26 mouse cellular contexts compared by ENCODE assay signal in the genomic region with DNA sequence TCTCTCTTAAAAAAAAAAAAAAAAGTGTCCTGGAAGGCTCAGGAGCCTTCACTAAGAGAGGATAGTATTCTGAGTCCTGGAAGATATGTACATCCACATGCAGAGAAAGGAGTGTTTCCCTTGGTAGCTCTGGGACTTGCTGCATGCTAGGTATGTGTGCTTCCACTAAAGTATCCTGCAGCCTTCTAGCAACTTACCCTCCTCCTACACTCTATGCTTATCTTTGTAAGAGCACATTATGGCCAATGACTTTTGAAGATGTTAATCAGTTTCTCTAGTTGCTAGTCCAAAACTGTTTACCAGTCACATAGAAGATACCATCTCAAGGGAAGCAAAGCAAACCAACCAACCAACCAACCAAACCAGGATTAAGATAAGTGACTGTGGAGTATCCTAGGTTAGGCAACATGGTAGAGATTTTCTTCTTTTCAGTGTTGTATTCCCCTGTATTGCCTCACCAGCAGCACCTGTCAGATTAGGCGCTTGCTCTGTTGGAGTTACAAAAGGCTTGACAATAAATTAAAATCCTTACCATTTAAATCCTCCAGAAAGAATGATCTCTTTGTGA. TPM values are rescaled to one million over a fixed set of nuclear protein-coding genes. Genes with fewer than 3 reads are reported as not detected.
"Had no signal": no experiment of that assay in that cellular context is flagged by ENCODE, and none has a peak within 500 bp of the region (broad histone marks: within the 10 kb centered on the region; RNA-seq: fewer than 3 reads in every experiment).

No protein-coding gene starts in this region.

- DNase-seq: kidney, adult 8-10 months; kidney, postnatal 10 days; kidney, postnatal 4 days; lung, embryonic 14.5 days; midbrain, embryonic 14.5 days; thymus, adult 18-20 months; thymus, postnatal 36 days had no signal

- ATAC-seq: intestine, postnatal 0 days; lung, postnatal 0 days had no signal

- H3K4me2 ChIP-seq: kidney, embryonic 15.5 days; limb, embryonic 13.5 days; lung, embryonic 14.5 days; midbrain, embryonic 11.5 days had no signal

- H3K27ac ChIP-seq: kidney, embryonic 15.5 days; limb, embryonic 10.5 days; limb, embryonic 13.5 days; macrophage had no signal

- H3K9ac ChIP-seq: kidney, embryonic 15.5 days; limb, embryonic 13.5 days; lung, embryonic 14.5 days had no signal

- H3K4me3 ChIP-seq: kidney, embryonic 15.5 days; limb, embryonic 10.5 days; limb, embryonic 13.5 days; megakaryocyte, embryonic 14.5 days had no signal

- H3K9me3 ChIP-seq: kidney, embryonic 15.5 days; limb, embryonic 10.5 days; limb, embryonic 13.5 days; megakaryocyte, embryonic 14.5 days had no signal

- H3K27me3 ChIP-seq: kidney, embryonic 15.5 days; limb, embryonic 13.5 days; megakaryocyte, embryonic 14.5 days had no signal

RNA-seq across cellular contexts. Expression of gene Gm43191, which starts 24.7 kb away (rescaled TPM):
- total RNA-seq: layer of hippocampus, adult 18-20 months; left cerebral cortex, postnatal 25 days; liver, adult 2 months; midbrain, postnatal 0 days had no signal
- polyA plus RNA-seq: intestine, postnatal 0 days; kidney, embryonic 15.5 days; limb, embryonic 10.5 days; limb, embryonic 13.5 days; liver, adult 2 months; lung, embryonic 14.5 days; lung, postnatal 0 days; macrophage; midbrain, embryonic 11.5 days; midbrain, embryonic 14.5 days; midbrain, postnatal 0 days; neural tube, embryonic 11.5 days; neural tube, embryonic 14.5 days; small intestine, adult 2 months; spleen, adult 2 months; stomach, embryonic 16.5 days; testis, adult 2 months; urinary bladder, adult 2 months had no signal
